Mouse (Mus musculus) intestine, embryonic 16.5 days (tissue): ENCODE measurements at regions not wholly inside any gene's neighbourhood (a gene's known extent, or its start where the extent isn't known, plus 50 kb on each side); places are given as distances from the start of the nearest gene placed in this dataset.
"Not testable (repeated sequence)": the region's sequence is repeated elsewhere in the genome, so short reads cannot be mapped to it uniquely, and the experiment has no call there.

Source experiments
- ATAC-seq: fragments of 200-750 bp; cut with Nextera tagmentation; 2 replicates; pipeline ENCODE4 v1.8.0; 2017; ENCODE audit warnings: moderate TSS enrichment, moderate library complexity
- H3K27ac ChIP-seq: fragments of 300-500 bp; sonication (generic); 2 replicates; pipeline ENCODE4 v1.5.1; 2014; ENCODE audit warnings: mild to moderate bottlenecking, low read length
- H3K27me3 ChIP-seq: fragments of 300-500 bp; sonication (generic); replicated peaks from 2 replicates; pipeline ENCODE4 v1.6.1; 2014; ENCODE audit warnings: low read length, control low read depth, mixed read lengths; ENCODE audit not compliant: control insufficient read depth, insufficient read depth
- H3K36me3 ChIP-seq: fragments of 300-500 bp; sonication (generic); 2 replicates; pipeline ENCODE4 v1.6.1; 2014; ENCODE audit warnings: low read length, control low read depth; ENCODE audit not compliant: control insufficient read depth, insufficient read depth
- H3K4me1 ChIP-seq: fragments of 300-500 bp; sonication (generic); 2 replicates; pipeline ENCODE4 v1.6.1; 2014; ENCODE audit warnings: low read length, control low read depth, mixed read lengths; ENCODE audit not compliant: control insufficient read depth, insufficient read depth
- H3K4me2 ChIP-seq: fragments of 300-500 bp; sonication (generic); 2 replicates; pipeline ENCODE4 v1.6.1; 2014; ENCODE audit warnings: low read depth, low read length, control low read depth
- H3K4me3 ChIP-seq: fragments of 300-500 bp; sonication (generic); 2 replicates; pipeline ENCODE4 v1.5.1; 2014; ENCODE audit warnings: mild to moderate bottlenecking, low read length
- H3K9ac ChIP-seq: fragments of 300-500 bp; sonication (generic); 2 replicates; pipeline ENCODE4 v1.6.1; 2014; ENCODE audit warnings: low read depth, low read length
- H3K9me3 ChIP-seq: fragments of 300-500 bp; sonication (generic); 2 replicates; pipeline ENCODE4 v1.6.1; 2016; ENCODE audit warnings: low read length, control low read depth; ENCODE audit not compliant: control insufficient read depth
- WGBS: fragments of 180-500 bp; shearing (Covaris S2); extraction: QIAGEN DNeasy Blood & Tissue Kit; methylation state at CpG from one replicate; pipeline ENCODE4 v1.1.7; 2014; 5-methylcytosine and 5-hydroxymethylcytosine counted together

DNA sequence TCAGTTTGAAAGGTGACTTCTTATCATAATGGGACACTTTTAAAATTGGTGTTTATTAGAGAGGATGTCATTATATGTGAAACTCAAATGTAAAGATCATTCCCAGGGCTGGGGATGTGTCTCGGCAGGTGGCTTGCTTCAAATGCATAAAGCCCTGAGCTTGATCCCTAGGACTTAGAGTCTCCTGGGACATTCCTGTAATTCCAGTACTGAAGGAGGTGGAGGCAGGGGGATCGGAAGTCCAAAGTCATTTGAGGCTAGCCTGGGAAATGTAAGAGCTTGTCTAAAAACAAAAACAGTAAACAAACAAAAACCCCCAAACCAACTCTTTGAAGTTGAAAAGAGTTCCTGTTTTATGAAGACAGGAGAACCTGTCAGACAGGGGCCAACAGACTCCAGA is 94.6 kb upstream of the Map3k1 start:
- no peak for ATAC-seq
- Histone ChIP-seq H3K9me3 (no peaks in the 10 kb centered on the region), H3K9ac (no peak overlapping the region), H3K36me3 (no peaks in the 10 kb centered on the region), H3K4me3 (no peak overlapping the region), H3K4me2 (no peak overlapping the region), H3K27me3 (no peaks in the 10 kb centered on the region), H3K27ac (no peak overlapping the region), H3K4me1 (peaks cover 10% of the 10 kb centered on the region)
- 54% methylated on average over 2 of the region's 2 CpGs for WGBS

DNA sequence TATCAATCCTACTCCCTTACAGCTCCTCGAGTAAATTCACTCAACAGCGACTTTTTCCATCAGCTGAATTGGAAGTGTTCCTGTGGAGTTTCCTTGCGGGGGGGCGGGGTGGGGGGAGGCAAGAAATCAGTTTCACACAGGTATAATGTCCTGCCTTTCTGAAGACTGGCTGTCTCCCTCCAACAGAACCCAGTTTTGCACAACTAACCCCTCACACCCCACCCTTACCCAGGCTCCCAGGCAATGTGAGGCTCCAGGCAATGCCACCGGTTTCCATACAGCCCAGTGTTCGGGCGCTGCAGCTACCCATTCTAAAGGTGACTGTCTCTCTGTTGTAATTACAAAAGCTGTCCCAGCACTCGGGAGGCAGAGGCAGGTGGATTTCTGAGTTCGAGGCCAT is 95.1 kb upstream of the Map3k1 start:
- no peak for ATAC-seq
- 69% methylated on average over 9 of the region's 9 CpGs for WGBS

DNA sequence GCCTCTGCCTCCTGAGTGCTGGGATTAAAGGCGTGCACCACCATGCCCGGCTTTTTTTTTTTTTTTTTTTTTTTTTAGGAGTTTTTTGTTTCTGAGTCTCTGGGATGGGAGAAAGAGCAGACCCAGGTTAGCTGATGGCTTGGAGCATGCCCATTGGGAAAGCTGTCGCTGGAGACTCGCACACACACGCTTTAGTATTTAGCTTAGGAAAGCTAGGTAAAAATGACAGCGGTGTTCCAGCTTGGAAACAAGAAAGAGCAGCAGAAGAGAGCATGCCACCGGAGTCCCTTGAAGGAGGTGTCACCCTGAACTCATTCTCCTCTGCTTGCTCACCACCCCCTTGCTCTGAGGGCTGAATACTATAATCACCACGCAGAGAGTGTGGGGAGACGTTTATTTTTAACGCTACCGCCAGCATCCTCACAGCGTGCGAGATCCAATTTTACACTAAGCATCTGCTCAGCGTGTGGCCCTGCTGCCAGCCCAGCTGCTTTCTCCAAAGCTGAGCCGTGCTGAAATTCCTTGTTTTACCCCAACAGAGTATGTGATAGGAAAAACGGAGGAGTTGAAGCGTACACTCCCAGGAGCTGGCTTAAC is 95.9 kb upstream of the Map3k1 start:
- Histone ChIP-seq H3K36me3 (no peaks in the 10 kb centered on the region), H3K27ac (peak overlapping the region; percentile 66; the same call in 1 of the 2 replicates), H3K4me1 (peaks cover 10% of the 10 kb centered on the region), H3K4me3 (no peak overlapping the region), H3K4me2 (0 out of 2 replicates have a peak overlapping the region, but pooled peaks have one; percentile 9), H3K9ac (peak overlapping the region; percentile 49), H3K9me3 (no peaks in the 10 kb centered on the region), H3K27me3 (no peaks in the 10 kb centered on the region)
- peak; percentile 62 for ATAC-seq
- 25% methylated on average over 15 of the region's 17 CpGs for WGBS

More for the DNA sequence above, 95.1 kb upstream of the Map3k1 start:
- Histone ChIP-seq H3K4me1 (peaks cover 10% of the 10 kb centered on the region), H3K4me2 (no peak overlapping the region), H3K27me3 (no peaks in the 10 kb centered on the region), H3K9me3 (no peaks in the 10 kb centered on the region), H3K36me3 (no peaks in the 10 kb centered on the region), H3K4me3 (no peak overlapping the region), H3K27ac (no peak overlapping the region), H3K9ac (no peak overlapping the region)

DNA sequence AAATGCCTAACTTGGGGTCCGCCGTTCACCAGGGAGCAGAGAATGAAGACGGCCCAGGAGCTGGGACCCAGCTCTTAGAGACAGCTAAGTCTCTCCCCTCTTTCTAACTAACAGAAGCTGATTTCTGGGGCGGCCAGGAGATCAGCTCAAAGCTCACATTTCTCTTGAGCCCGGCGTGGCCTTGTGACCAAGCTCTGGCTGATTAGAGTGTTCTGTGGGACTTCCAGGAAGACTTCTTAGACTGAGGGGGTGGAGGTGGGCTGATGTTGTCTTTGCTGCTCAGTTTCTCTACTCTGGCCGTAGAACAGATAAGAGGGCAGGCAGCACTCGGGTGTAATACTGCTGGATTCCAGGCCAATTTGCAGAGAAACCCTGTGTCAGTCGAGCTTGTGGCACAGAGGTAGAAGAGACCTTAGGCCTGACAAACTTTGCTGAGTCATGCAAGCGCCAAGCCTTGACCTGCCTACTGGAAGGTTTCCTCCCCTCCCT is 96.5 kb upstream of the Map3k1 start:
- Histone ChIP-seq H3K9me3 (no peaks in the 10 kb centered on the region), H3K4me1 (peaks cover 10% of the 10 kb centered on the region), H3K27me3 (no peaks in the 10 kb centered on the region), H3K27ac (peak overlapping the region; percentile 66), H3K4me2 (0 out of 2 replicates have a peak overlapping the region, but pooled peaks have one; percentile 9), H3K36me3 (no peaks in the 10 kb centered on the region), H3K4me3 (no peak overlapping the region), H3K9ac (peak overlapping the region; percentile 49)
- ATAC-seq, result peak; percentile 88
- 24% methylated on average over 10 of the region's 10 CpGs for WGBS

DNA sequence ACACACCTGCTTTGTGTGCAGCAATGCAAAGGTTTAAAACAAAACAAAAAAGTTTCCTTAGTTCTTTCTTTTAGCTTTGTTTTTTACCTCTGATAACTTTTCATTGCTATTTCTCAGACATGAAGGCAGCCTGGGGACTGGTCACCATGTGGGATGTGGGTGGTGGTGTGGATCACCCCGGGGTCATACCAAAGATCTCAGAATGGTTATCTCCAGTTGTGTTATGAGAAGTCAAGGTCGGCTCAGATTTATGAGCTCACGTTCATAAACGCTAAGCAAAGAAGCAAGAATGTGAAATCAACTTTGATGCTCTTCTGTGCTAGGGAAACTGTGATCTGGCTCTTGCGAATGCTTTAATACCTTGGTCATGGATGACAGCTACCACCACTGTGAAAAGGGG is 102.3 kb upstream of the Map3k1 start:
- Histone ChIP-seq H3K27me3 (no peaks in the 10 kb centered on the region), H3K4me1 (no peaks in the 10 kb centered on the region), H3K4me3 (no peak overlapping the region), H3K36me3 (no peaks in the 10 kb centered on the region), H3K27ac (no peak overlapping the region), H3K4me2 (no peak overlapping the region), H3K9ac (no peak overlapping the region), H3K9me3 (no peaks in the 10 kb centered on the region)
- ATAC-seq, result no peak
- WGBS, result 78% methylated on average over 5 of the region's 5 CpGs

DNA sequence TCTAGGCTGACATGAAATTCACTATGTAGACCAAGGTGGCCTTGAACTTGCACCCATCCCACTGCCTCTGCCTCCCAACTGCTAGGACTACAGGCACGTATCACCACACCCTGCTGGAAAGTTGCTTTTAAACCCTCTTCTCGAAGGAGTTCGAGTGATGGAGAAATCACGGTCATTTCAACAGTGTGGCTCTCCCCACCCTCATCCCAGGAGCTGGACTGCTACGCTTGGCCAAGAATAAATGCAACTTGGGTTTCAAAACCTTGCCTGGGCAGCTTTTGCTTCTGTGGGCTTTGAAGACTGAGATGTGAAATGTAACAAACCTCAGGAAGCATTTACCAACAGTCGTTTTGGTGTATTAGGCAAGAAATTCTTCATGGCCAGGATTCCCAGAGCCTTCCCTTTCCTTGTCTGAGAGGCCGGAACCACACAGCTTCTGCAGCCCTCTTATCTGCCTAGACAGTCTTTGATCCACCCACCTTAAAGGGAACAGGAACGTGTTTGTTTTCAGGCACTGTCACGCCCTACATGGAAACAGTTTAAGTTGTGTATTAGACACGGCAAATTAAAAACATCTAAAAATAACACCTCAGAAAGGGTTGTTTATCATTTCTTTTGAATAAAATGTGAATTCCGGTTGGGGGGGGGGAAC is 103.0 kb upstream of the Map3k1 start:
- no peak overlapping the region for H3K4me2 ChIP-seq
- WGBS, result 77% methylated on average over 11 of the region's 11 CpGs
- no peak overlapping the region for H3K4me3 ChIP-seq
- no peak overlapping the region for H3K27ac ChIP-seq
- H3K9ac ChIP-seq, result no peak overlapping the region
- peak; percentile 64; the same call in 1 of the 2 replicates for ATAC-seq
- no peaks in the 10 kb centered on the region for H3K9me3 ChIP-seq
- H3K36me3 ChIP-seq, result no peaks in the 10 kb centered on the region
- no peaks in the 10 kb centered on the region for H3K4me1 ChIP-seq
- no peaks in the 10 kb centered on the region for H3K27me3 ChIP-seq

DNA sequence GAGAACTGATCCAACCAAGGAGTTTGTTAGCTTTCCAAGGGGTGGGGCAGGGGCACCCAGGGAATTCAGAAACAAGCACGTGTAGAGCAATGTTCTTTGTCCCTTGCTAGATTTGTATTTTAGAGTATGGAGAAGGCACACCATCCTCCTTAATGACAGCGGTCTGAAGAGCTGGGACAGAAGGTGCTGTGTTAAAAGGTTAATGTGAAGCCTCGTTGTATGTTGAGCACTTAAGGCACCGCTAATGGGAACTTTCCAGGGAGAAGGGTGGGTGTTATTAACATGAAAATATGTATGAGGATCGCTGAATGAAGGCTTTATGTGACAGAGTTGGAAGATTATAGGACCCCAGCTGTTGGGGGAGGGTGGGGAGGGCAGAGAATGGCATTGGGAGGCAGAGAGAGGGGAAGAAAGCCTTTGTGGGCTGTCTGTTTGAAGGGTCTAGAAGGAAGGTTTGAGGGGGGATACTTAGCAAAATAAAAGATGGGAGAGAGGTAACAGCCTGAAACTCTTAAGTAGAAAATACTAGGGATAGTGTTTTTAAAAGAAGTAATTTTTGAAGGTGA is 105.6 kb upstream of the Map3k1 start:
- no peak overlapping the region for H3K9ac ChIP-seq
- no peaks in the 10 kb centered on the region for H3K36me3 ChIP-seq
- H3K27ac ChIP-seq, result no peak overlapping the region
- H3K9me3 ChIP-seq, result no peaks in the 10 kb centered on the region
- no peaks in the 10 kb centered on the region for H3K27me3 ChIP-seq
- H3K4me2 ChIP-seq, result no peak overlapping the region
- no peak for ATAC-seq
- WGBS, result 46% methylated on average over 5 of the region's 5 CpGs
- no peak overlapping the region for H3K4me3 ChIP-seq
- H3K4me1 ChIP-seq, result no peaks in the 10 kb centered on the region

DNA sequence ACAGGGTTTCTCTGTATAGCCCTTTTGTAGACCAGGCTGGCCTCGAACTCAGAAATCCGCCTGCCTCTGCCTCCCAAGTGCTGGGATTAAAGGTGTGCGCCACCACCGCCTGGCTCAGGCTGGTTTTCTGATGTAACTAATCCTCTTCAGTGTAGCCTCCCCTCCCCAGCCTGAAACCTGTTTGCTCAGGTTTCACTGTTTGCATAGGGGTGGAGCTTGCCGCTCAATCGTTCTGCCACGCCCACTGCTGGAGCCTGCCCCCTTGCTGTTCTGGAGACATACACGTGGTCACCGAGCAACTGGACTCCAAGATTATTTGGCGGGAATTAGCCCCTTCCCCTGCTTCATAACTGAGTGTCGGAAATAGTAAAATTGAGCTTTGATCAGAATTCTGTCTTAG is 110.6 kb upstream of the Map3k1 start:
- H3K27me3 ChIP-seq, H3K4me3 ChIP-seq, H3K9ac ChIP-seq, H3K36me3 ChIP-seq, H3K27ac ChIP-seq, H3K4me1 ChIP-seq, H3K9me3 ChIP-seq, H3K4me2 ChIP-seq: not testable (repeated sequence)
- WGBS, result 69% methylated on average over 11 of the region's 11 CpGs
- ATAC-seq, result peak; percentile 44

DNA sequence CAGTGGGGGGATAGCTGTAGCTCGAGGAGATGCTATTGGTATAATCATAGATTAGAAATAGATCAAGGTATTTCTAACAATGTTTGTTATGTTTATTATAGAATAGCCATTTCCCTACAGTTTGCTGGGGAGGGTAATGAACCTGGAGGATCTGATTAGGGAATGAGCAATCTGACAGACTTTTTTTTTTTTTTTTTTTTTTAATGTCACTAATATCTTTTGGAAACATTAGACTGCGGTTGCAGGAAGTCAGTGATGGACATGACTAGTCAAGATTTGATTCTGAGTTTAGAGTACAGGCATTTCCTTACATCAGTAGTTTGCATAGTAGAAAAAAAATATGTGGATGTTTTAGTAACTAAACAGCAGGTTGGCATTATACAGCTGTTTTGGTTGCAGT is 111.7 kb upstream of the Map3k1 start:
- H3K4me1 ChIP-seq, result no peaks in the 10 kb centered on the region
- no peak overlapping the region for H3K4me3 ChIP-seq
- H3K27ac ChIP-seq, result no peak overlapping the region
- H3K4me2 ChIP-seq, result no peak overlapping the region
- no peaks in the 10 kb centered on the region for H3K27me3 ChIP-seq
- peaks cover 4% of the 10 kb centered on the region for H3K9me3 ChIP-seq
- H3K36me3 ChIP-seq, result no peaks in the 10 kb centered on the region; the same call in 1 of the 2 replicates
- WGBS, result 85% methylated on average over 2 of the region's 2 CpGs
- ATAC-seq, result no peak
- H3K9ac ChIP-seq, result no peak overlapping the region
